Mouse (Mus musculus) heart, adult 2 months (tissue): ENCODE data around the gene Rbfox3.

Experiments used
- CTCF ChIP-seq: fragments of 200-600 bp; IDR thresholded peaks from 2 replicates; pipeline ENCODE4 v1.8.1; 2022; ENCODE audit warnings: antibody characterized with exemption, mild to moderate bottlenecking, moderate library complexity
- EP300 ChIP-seq: fragments of 200-500 bp; IDR thresholded peaks from 2 replicates; pipeline ENCODE4 v1.6.1; 2011; ENCODE audit warnings: low read depth, low read length, control low read depth; ENCODE audit not compliant: insufficient read depth
- POLR2A ChIP-seq: fragments of 200-500 bp; IDR thresholded peaks from 2 replicates; pipeline ENCODE4 v1.6.1; 2011; ENCODE audit warnings: mild to moderate bottlenecking, low read depth, low read length, control low read depth; ENCODE audit not compliant: insufficient read depth

- TF ChIP-seq CTCF, result no peak
- TF ChIP-seq EP300, result no peak
- TF ChIP-seq POLR2A, result no peak
Observed at GRCm38 (mm10) chr11:118890474-118890873, 20.9 kb downstream of the Rbfox3 start.
